Mouse (Mus musculus) CH12.LX (cell line): ENCODE data around the gene Lurap1l. TPM values are rescaled to one million over a fixed set of nuclear protein-coding genes. Genes with fewer than 3 reads are reported as not detected.

Source experiments
- DNase-seq: peaks from one replicate; pipeline ENCODE4 v3.0.0-alpha.2; 2013; ENCODE audit errors: extremely low read depth
- H3K27ac ChIP-seq: 2 replicates; pipeline ENCODE4 v1.5.1; 2012; ENCODE audit warnings: low read depth, mild to moderate bottlenecking, control low read depth, moderate library complexity; ENCODE audit not compliant: insufficient read depth
- H3K27me3 ChIP-seq: replicated peaks from 2 replicates; pipeline ENCODE3; 2012; ENCODE audit warnings: inconsistent platforms
- H3K36me3 ChIP-seq, 2 experiments: replicated peaks in 1 of 2; 2 replicates each; pipeline versions ENCODE3 to v1.6.1; 2012; ENCODE audit warnings: inconsistent platforms in 1 of 2, low read length in 1 of 2, mild to moderate bottlenecking in 1 of 2, mixed read lengths in 1 of 2, moderate library complexity in 1 of 2; ENCODE audit not compliant: control insufficient read depth in 1 of 2, insufficient read depth in 1 of 2
- H3K4me1 ChIP-seq, 2 experiments: 2 replicates each; pipeline ENCODE4 v1.6.1; 2012; ENCODE audit warnings: inconsistent platforms in 1 of 2, moderate library complexity in 1 of 2; ENCODE audit not compliant: insufficient read depth in 2 of 2, control insufficient read depth in 1 of 2
- H3K4me2 ChIP-seq: 2 replicates; pipeline ENCODE4 v1.6.1; 2012; ENCODE audit warnings: low read depth, mild to moderate bottlenecking, control low read depth; ENCODE audit not compliant: poor library complexity, insufficient read depth, severe bottlenecking
- H3K4me3 ChIP-seq, 3 experiments: fragments of 150-350 bp in 1 of 3; sonication (generic) in 1 of 3; replicated peaks in 1 of 3; 2 replicates each; pipeline versions ENCODE3 to v1.5.1; 2011 to 2012; ENCODE audit warnings: low read depth in 2 of 3, low read length in 2 of 3, mild to moderate bottlenecking in 2 of 3, moderate library complexity in 2 of 3, control low read depth in 1 of 3, improper control_type of control experiment in 1 of 3, inconsistent platforms in 1 of 3, mixed read lengths in 1 of 3; ENCODE audit not compliant: poor library complexity in 1 of 3
- H3K79me2 ChIP-seq: replicated peaks from 2 replicates; pipeline ENCODE4 v1.6.1; 2012; ENCODE audit warnings: mild to moderate bottlenecking, moderate library complexity; ENCODE audit not compliant: control insufficient read depth, poor library complexity, insufficient read depth, severe bottlenecking; ENCODE audit errors: extremely low read depth
- H3K9ac ChIP-seq: 2 replicates; pipeline ENCODE4 v1.6.1; 2012; ENCODE audit warnings: low read depth, mild to moderate bottlenecking, control low read depth, moderate library complexity; ENCODE audit not compliant: insufficient read depth
- H3K9me3 ChIP-seq: replicated peaks from 2 replicates; pipeline ENCODE3; 2012; ENCODE audit warnings: low read length, inconsistent platforms, mixed read lengths
- BHLHE40 ChIP-seq: IDR thresholded peaks from 2 replicates; pipeline ENCODE4 v1.6.1; 2011; ENCODE audit warnings: mild to moderate bottlenecking, low read depth, low read length, improper control_type of control experiment
- CHD1 ChIP-seq: IDR thresholded peaks from 2 replicates; pipeline ENCODE4 v1.6.1; 2012; ENCODE audit warnings: low read depth, low read length, improper control_type of control experiment, inconsistent platforms
- E2F4 ChIP-seq: IDR thresholded peaks from 2 replicates; pipeline ENCODE4 v1.6.1; 2011; ENCODE audit warnings: low read depth, low read length, improper control_type of control experiment; ENCODE audit not compliant: insufficient replicate concordance
- ELF1 ChIP-seq: IDR thresholded peaks from 2 replicates; pipeline ENCODE4 v1.6.1; 2014; ENCODE audit warnings: low read depth, mild to moderate bottlenecking, inconsistent platforms, low read length, improper control_type of control experiment
- IRF4 ChIP-seq: IDR thresholded peaks from 2 replicates; pipeline ENCODE4 v1.6.1; 2014; ENCODE audit warnings: low read depth, mild to moderate bottlenecking, inconsistent platforms, low read length, improper control_type of control experiment
- JUN ChIP-seq: IDR thresholded peaks from 2 replicates; pipeline ENCODE4 v1.6.1; 2011; ENCODE audit warnings: low read depth, mild to moderate bottlenecking, low read length, improper control_type of control experiment, moderate library complexity; ENCODE audit not compliant: insufficient read depth
- JUND ChIP-seq: conservative IDR thresholded peaks from 2 replicates; pipeline ENCODE4 v1.6.1; 2011; ENCODE audit warnings: low read depth, low read length, improper control_type of control experiment
- KAT2A ChIP-seq: IDR thresholded peaks from 2 replicates; pipeline ENCODE4 v1.6.1; 2012; ENCODE audit warnings: low read length, improper control_type of control experiment, inconsistent platforms; ENCODE audit not compliant: insufficient replicate concordance
- MAZ ChIP-seq: IDR thresholded peaks from 2 replicates; pipeline ENCODE4 v1.6.1; 2012; ENCODE audit warnings: low read depth, mild to moderate bottlenecking, inconsistent platforms, low read length, improper control_type of control experiment, moderate library complexity
- MEF2A ChIP-seq: IDR thresholded peaks from 2 replicates; pipeline ENCODE4 v1.6.1; 2014; ENCODE audit warnings: low read depth, mild to moderate bottlenecking, inconsistent platforms, low read length, improper control_type of control experiment, borderline replicate concordance
- MXI1 ChIP-seq: IDR thresholded peaks from 2 replicates; pipeline ENCODE4 v1.6.1; 2011; ENCODE audit warnings: mild to moderate bottlenecking, low read depth, low read length, improper control_type of control experiment
- MYC ChIP-seq: IDR thresholded peaks from 2 replicates; pipeline ENCODE4 v1.6.1; 2011; ENCODE audit warnings: low read depth, mild to moderate bottlenecking, improper control_type of control experiment, low read length
- NRF1 ChIP-seq: IDR thresholded peaks from 2 replicates; pipeline ENCODE4 v1.6.1; 2014; ENCODE audit warnings: low read depth, mild to moderate bottlenecking, inconsistent platforms, low read length, improper control_type of control experiment, moderate library complexity
- PAX5 ChIP-seq: IDR thresholded peaks from 2 replicates; pipeline ENCODE4 v1.6.1; 2012; ENCODE audit warnings: low read length, inconsistent platforms, mixed read lengths
- POLR2A ChIP-seq: IDR thresholded peaks from 2 replicates; pipeline ENCODE4 v1.6.1; 2011; ENCODE audit warnings: low read depth, mild to moderate bottlenecking, improper control_type of control experiment, low read length
- POLR2AphosphoS2 ChIP-seq: IDR thresholded peaks from 2 replicates; pipeline ENCODE4 v1.6.1; 2011; ENCODE audit warnings: low read depth, low read length, improper control_type of control experiment
- RAD21 ChIP-seq: IDR thresholded peaks from 2 replicates; pipeline ENCODE4 v1.6.1; 2011; ENCODE audit warnings: low read depth, mild to moderate bottlenecking, low read length, improper control_type of control experiment, moderate library complexity
- RCOR1 ChIP-seq: conservative IDR thresholded peaks from 2 replicates; pipeline ENCODE4 v1.6.1; 2012; ENCODE audit warnings: low read depth, mild to moderate bottlenecking, inconsistent platforms, low read length, improper control_type of control experiment
- UBTF ChIP-seq: IDR thresholded peaks from 2 replicates; pipeline ENCODE4 v1.6.1; 2012; ENCODE audit warnings: low read depth, mild to moderate bottlenecking, inconsistent platforms, low read length, improper control_type of control experiment, moderate library complexity
- USF2 ChIP-seq: conservative IDR thresholded peaks from 2 replicates; pipeline ENCODE4 v1.6.1; 2011; ENCODE audit warnings: low read depth, low read length, improper control_type of control experiment
- ZMIZ1 ChIP-seq: IDR thresholded peaks from 2 replicates; pipeline ENCODE4 v1.6.1; 2012; ENCODE audit warnings: low read depth, mild to moderate bottlenecking, inconsistent platforms, low read length, improper control_type of control experiment
- ZNF384 ChIP-seq: IDR thresholded peaks from 2 replicates; pipeline ENCODE4 v1.6.1; 2012; ENCODE audit warnings: low read depth, low read length, improper control_type of control experiment, inconsistent platforms
- dilution Hi-C: fragments of 300-500 bp; cut with MboI; formaldehyde crosslinking; loops from 2 replicates; pipeline ENCODE4 v1.14.3; 2020; ENCODE audit warnings: low sequenced_read_pairs; ENCODE audit not compliant: extremely low pct_unique_long_range_greater_than_20kb, extremely low pct_ligation_motif_present
- in situ Hi-C: fragments of 300-500 bp; cut with MboI; formaldehyde crosslinking; loops from 3 replicates; pipeline ENCODE4 v1.14.3; 2019; ENCODE audit warnings: low sequenced_read_pairs, low pct_ligation_motif_present, low pct_unique_long_range_greater_than_20kb, mixed read lengths
- polyA plus RNA-seq: library from polyadenylated mRNA; unstranded; fragments of >175 nt; gene quantifications from 2 replicates; pipeline ENCODE4 v1.2.1, GENCODE M21; 2012; ENCODE audit warnings: low read depth; ENCODE audit not compliant: insufficient read length
- total RNA-seq, 2 experiments: library from RNA; depleted of rRNA; stranded (reverse); fragments of 300-350 nt in 1 of 2; fragments of >200 nt in 1 of 2; gene quantifications; 2 replicates each; pipeline ENCODE4 v1.2.3; 2012 to 2014

Lurap1l gene
- total and polyA plus RNA-seq, 3 experiments: not detected

GRCm38 (mm10) chr4:80911706-80912540 lies 1.5 kb downstream of the Lurap1l start:
- H3K9ac ChIP-seq: no peak overlapping the region
- H3K27ac ChIP-seq: no peak overlapping the region
- no peak overlapping the region for H3K4me2 ChIP-seq
- TF ChIP-seq ZMIZ1 (no peak), E2F4 (no peak), POLR2A (no peak), CHD1 (no peak), MXI1 (no peak)
- no peak overlapping the region for H3K4me3 ChIP-seq
- no peaks in the 10 kb centered on the region for H3K79me2 ChIP-seq
- no peaks in the 10 kb centered on the region for H3K27me3 ChIP-seq
- dilution Hi-C loops (no loop called here), in situ Hi-C loops (no loop called here)
- H3K9me3 ChIP-seq: peaks cover 46% of the 10 kb centered on the region
- H3K36me3 ChIP-seq: no peaks in the 10 kb centered on the region
- H3K4me1 ChIP-seq: no peaks in the 10 kb centered on the region
- no peak for DNase-seq

- H3K27ac ChIP-seq: no peak overlapping the region
- H3K27me3 ChIP-seq: no peaks in the 10 kb centered on the region
- no peak overlapping the region for H3K4me3 ChIP-seq
- TF ChIP-seq JUN (no peak), POLR2AphosphoS2 (no peak), RCOR1 (no peak), JUND (no peak), MEF2A (no peak), PAX5 (no peak), IRF4 (no peak), MYC (no peak), BHLHE40 (no peak), KAT2A (no peak), E2F4 (no peak), CHD1 (no peak), ELF1 (no peak), RAD21 (no peak), UBTF (no peak), NRF1 (no peak), USF2 (no peak), ZNF384 (no peak), MAZ (no peak), MXI1 (no peak)
- H3K4me2 ChIP-seq: no peak overlapping the region
- dilution Hi-C loops: no loop called here
- H3K79me2 ChIP-seq: no peaks in the 10 kb centered on the region
- no peak for DNase-seq
- no peaks in the 10 kb centered on the region for H3K36me3 ChIP-seq
- no peaks in the 10 kb centered on the region for H3K4me1 ChIP-seq
- in situ Hi-C loops: no loop called here
- peaks cover 56% of the 10 kb centered on the region for H3K9me3 ChIP-seq
- H3K9ac ChIP-seq: no peak overlapping the region
Observed at GRCm38 (mm10) chr4:80915211-80915610, 4.8 kb downstream of the Lurap1l start.
